Mouse (Mus musculus): Measurements from ENCODE around the gene Pla2g2d.

Gene Pla2g2d

DNA sequence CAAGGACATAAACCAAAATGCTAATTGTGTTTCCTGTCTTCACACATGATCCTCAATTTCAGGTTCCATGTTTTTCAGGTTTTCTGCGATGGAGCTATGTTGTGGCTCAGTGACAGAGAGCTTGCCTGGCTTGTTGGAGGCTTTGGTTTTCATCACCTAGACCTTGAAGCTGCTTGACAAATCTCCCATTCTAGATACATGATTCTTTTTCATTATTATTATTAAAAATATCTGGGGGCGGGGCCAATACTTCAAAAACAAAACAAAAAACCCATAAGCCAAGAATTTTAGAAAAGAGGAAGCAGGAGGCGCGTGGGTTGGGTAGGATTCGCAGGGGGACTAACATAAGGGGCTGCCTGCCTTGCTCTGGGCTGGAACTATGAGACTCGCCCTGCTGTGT lies at the start of gene Pla2g2d:
Pla2g2d (plus strand) TSS at position 301 of the 400 bp plus-strand sequence.
- Histone ChIP-seq H3K9me3 (ENCODE audit: low read length) (no peaks in the 10 kb centered on the region), H3K4me3 (replicated peaks; ENCODE audit: low read length) (no peak within 1 kb of the TSS), H3K27me3 (ENCODE audit: insufficient read depth, low read length) (peaks cover 45% of the 10 kb centered on the region), H3K4me1 (replicated peaks; ENCODE audit: low read depth, low read length) (peaks cover 20% of the 10 kb centered on the region), H3K36me3 (ENCODE audit: insufficient read depth, low read length) (no peaks in the 10 kb centered on the region)
- TF ChIP-seq NANOG (IDR thresholded peaks at IDR 0.05; ENCODE audit: borderline replicate concordance, low read length) (no peak), CTCF (conservative IDR thresholded peaks at IDR 0.05; ENCODE audit: low read length) (no peak), POU5F1 (IDR thresholded peaks at IDR 0.05; ENCODE audit: borderline replicate concordance, low read length) (no peak)

DNA sequence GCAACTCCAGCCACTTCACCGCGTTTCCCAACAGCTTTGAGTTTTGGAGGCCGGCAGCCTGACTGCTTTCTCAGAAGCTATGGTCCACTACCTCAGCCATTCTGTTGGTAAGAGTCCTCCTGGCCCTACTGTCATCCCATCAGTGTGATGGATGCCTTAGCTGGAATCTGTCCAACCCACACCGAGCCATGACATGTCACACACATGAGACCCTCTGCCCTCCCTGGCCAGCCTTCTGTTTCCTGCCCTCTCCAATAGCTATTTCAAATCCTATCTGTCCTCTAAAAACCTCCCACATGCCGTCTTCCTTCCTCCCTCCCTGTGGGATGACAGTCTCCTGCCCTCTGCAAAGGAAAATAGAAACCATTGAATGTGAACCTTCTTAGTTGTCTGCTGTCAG lies 49.8 kb upstream of the Pla2g2d start:
- H3K9me3 ChIP-seq (ENCODE audit: low read length) = no peaks in the 10 kb centered on the region
- TF ChIP-seq POU5F1 (IDR thresholded peaks at IDR 0.05; ENCODE audit: borderline replicate concordance, low read length) = no peak
- TF ChIP-seq NANOG (IDR thresholded peaks at IDR 0.05; ENCODE audit: borderline replicate concordance, low read length) = no peak
- TF ChIP-seq CTCF (conservative IDR thresholded peaks at IDR 0.05; ENCODE audit: low read length) = no peak
- H3K36me3 ChIP-seq (ENCODE audit: insufficient read depth, low read length) = peaks cover 2% of the 10 kb centered on the region; the same call in 1 of the 2 replicates
- peaks cover 62% of the 10 kb centered on the region for H3K4me1 ChIP-seq (replicated peaks; ENCODE audit: low read depth, low read length)
- peak overlapping the region; percentile 75 for H3K4me3 ChIP-seq (replicated peaks; ENCODE audit: low read length)
- no peaks in the 10 kb centered on the region; the same call in 1 of the 2 replicates for H3K27me3 ChIP-seq (ENCODE audit: insufficient read depth, low read length)

DNA sequence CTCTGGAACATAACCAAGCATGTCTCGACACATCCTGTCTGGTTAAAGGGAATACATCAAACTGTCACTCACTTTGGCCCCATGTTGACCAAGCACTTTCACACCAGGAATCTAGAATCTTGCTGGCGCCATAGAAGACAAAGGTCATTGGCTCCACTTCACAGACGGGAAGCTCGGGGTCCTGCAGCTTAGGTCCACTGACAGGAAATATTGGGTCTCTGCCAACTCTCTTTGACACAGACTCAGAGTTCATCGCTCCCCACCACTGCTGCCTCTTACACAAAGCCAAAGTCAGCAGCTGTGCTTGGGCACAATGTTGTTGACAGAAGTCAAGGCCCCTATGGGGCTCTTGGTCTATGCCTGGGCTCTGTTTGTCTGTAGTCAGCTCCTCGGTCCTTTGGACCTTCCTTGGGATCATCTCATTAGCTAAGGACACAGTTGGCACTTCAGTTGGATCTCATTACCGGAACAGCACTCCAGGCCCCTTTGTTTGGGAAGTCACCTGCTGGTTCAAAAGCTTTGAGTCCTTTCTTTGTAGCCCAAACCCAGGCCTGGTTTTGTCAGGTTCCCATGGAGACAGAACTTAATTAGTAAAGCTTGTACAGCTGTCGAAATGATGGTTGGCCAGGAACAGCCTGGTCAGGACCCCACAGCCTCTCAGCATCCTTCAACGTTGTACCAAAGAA lies 46.4 kb upstream of the Pla2g2d start:
- H3K4me3 ChIP-seq (replicated peaks; ENCODE audit: low read length) = no peak overlapping the region
- TF ChIP-seq POU5F1 (IDR thresholded peaks at IDR 0.05; ENCODE audit: borderline replicate concordance, low read length) = no peak
- no peak for TF ChIP-seq NANOG (IDR thresholded peaks at IDR 0.05; ENCODE audit: borderline replicate concordance, low read length)
- no peak for TF ChIP-seq CTCF (conservative IDR thresholded peaks at IDR 0.05; ENCODE audit: low read length)
- H3K27me3 ChIP-seq (ENCODE audit: insufficient read depth, low read length) = no peaks in the 10 kb centered on the region
- H3K9me3 ChIP-seq (ENCODE audit: low read length) = peaks cover 3% of the 10 kb centered on the region; the same call in 1 of the 2 replicates
- peaks cover 44% of the 10 kb centered on the region for H3K4me1 ChIP-seq (replicated peaks; ENCODE audit: low read depth, low read length)
- no peaks in the 10 kb centered on the region for H3K36me3 ChIP-seq (ENCODE audit: insufficient read depth, low read length)

DNA sequence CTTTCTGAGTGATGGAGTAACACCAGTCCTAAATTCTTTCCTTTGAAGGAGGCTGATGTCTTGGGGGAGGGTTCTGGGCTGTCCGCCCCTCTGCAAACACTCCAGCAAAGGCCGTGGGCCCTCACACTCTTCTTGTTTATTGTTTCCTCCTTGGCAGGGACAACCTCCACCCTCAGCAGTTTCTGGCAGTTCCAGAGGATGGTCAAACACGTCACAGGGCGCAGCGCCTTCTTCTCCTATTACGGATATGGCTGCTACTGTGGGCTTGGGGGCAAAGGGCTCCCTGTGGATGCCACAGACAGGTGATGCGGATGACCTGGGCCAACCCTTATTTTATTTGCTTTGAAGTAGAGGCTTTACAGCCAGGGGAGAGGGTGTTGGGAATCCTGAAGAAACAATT lies 41.4 kb upstream of the Pla2g2d start:
- TF ChIP-seq NANOG (IDR thresholded peaks at IDR 0.05; ENCODE audit: borderline replicate concordance, low read length) (no peak), CTCF (conservative IDR thresholded peaks at IDR 0.05; ENCODE audit: low read length) (no peak), POU5F1 (IDR thresholded peaks at IDR 0.05; ENCODE audit: borderline replicate concordance, low read length) (no peak)
- Histone ChIP-seq H3K27me3 (ENCODE audit: insufficient read depth, low read length) (no peaks in the 10 kb centered on the region), H3K4me1 (replicated peaks; ENCODE audit: low read depth, low read length) (peaks cover 24% of the 10 kb centered on the region), H3K4me3 (replicated peaks; ENCODE audit: low read length) (no peak overlapping the region), H3K36me3 (ENCODE audit: insufficient read depth, low read length) (no peaks in the 10 kb centered on the region), H3K9me3 (ENCODE audit: low read length) (peaks cover 3% of the 10 kb centered on the region; the same call in 1 of the 2 replicates)

DNA sequence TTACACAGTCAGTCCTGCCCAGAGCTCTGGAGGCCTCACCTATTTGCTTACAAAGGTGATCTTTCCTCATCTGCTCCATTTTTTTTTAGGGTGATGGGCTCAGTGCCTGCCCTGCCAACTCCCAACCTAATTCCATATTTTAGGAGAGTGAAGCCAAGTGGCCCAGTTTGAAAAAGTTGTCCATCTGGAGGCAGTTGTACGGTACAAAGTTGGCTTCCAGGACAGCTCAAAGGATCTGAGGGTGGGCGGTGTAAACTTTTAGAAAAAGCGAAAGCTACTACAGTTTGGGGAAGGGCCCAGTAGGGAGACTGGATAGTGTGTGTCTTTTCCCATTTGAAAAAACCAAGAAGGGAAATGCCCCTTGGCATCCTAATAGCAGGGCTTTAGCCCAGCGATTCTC lies 40.7 kb upstream of the Pla2g2d start:
- Histone ChIP-seq H3K4me1 (replicated peaks; ENCODE audit: low read depth, low read length) (peaks cover 24% of the 10 kb centered on the region), H3K4me3 (replicated peaks; ENCODE audit: low read length) (no peak overlapping the region), H3K27me3 (ENCODE audit: insufficient read depth, low read length) (no peaks in the 10 kb centered on the region), H3K9me3 (ENCODE audit: low read length) (peaks cover 3% of the 10 kb centered on the region; the same call in 1 of the 2 replicates), H3K36me3 (ENCODE audit: insufficient read depth, low read length) (no peaks in the 10 kb centered on the region)
- TF ChIP-seq NANOG (IDR thresholded peaks at IDR 0.05; ENCODE audit: borderline replicate concordance, low read length) (no peak), CTCF (conservative IDR thresholded peaks at IDR 0.05; ENCODE audit: low read length) (no peak), POU5F1 (IDR thresholded peaks at IDR 0.05; ENCODE audit: borderline replicate concordance, low read length) (no peak)

DNA sequence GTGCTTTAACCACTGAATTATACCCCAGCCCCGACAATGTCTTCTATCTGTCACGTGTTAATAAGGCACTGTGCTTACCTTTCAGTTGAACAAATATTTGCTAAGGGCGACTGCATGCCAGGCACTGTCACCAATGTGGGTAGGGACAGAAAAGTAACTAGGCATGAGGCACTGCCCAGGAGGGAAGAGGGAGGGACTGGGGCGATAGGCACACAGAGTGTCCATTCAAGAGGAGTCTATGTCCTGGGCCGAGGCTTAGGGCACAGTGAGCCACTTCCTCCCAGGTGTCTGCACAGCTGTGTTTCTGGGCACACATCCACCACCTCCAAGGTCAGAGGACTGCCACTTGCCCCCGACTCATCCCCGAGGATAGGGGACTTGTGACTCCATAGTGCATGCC lies 38.5 kb upstream of the Pla2g2d start, which contains the start of gene Ubxn10:
Ubxn10 (minus strand) TSS at position 137 of the 400 bp plus-strand sequence.
- Histone ChIP-seq H3K9me3 (ENCODE audit: low read length) (peaks cover 3% of the 10 kb centered on the region; the same call in 1 of the 2 replicates), H3K36me3 (ENCODE audit: insufficient read depth, low read length) (no peaks in the 10 kb centered on the region), H3K4me3 (replicated peaks; ENCODE audit: low read length) (no peak within 1 kb of the TSS), H3K27me3 (ENCODE audit: insufficient read depth, low read length) (no peaks in the 10 kb centered on the region), H3K4me1 (replicated peaks; ENCODE audit: low read depth, low read length) (peaks cover 37% of the 10 kb centered on the region)
- TF ChIP-seq NANOG (IDR thresholded peaks at IDR 0.05; ENCODE audit: borderline replicate concordance, low read length) = no peak
- no peak for TF ChIP-seq POU5F1 (IDR thresholded peaks at IDR 0.05; ENCODE audit: borderline replicate concordance, low read length)
- no peak for TF ChIP-seq CTCF (conservative IDR thresholded peaks at IDR 0.05; ENCODE audit: low read length)

DNA sequence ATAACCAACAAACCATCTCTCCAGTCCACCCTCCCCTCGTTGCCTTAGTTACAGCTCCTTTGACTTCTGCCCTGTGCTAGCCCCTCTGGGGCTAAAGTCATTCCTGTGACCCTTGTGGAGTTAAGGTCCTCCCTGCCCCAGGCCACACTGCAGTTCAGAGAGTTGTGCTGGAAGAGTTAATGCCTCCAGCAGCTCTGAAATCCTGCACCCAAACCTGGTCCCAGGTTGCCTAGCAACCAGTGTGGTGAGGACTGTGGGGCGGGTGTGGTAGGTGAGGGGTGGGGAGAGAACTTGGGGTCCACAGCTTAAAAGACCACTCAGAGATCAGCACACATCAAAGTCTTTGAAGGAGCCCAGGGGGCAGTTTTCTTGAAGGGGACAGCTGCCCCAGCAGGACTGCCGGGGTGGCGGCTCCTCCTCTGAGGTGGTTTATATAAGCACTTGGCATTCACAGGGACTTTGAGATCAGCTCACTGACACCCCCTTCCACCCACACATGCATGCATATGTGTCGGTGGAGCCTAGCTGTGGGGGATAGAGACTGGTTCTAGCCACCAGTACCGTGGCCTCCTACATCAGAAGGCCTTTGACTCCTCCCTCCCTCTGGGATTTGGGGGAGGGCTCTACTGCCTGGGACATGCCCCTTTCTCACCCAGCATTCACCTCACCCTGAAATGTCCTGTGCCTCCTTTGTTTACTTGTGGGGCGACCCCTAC lies 36.2 kb upstream of the Pla2g2d start:
- Histone ChIP-seq H3K4me3 (replicated peaks; ENCODE audit: low read length) (no peak overlapping the region; the same call in 1 of the 2 replicates), H3K9me3 (ENCODE audit: low read length) (no peaks in the 10 kb centered on the region), H3K4me1 (replicated peaks; ENCODE audit: low read depth, low read length) (peaks cover 42% of the 10 kb centered on the region), H3K36me3 (ENCODE audit: insufficient read depth, low read length) (no peaks in the 10 kb centered on the region), H3K27me3 (ENCODE audit: insufficient read depth, low read length) (0 out of 2 replicates have a peak, but pooled peaks cover 5% of the 10 kb centered on the region)
- TF ChIP-seq NANOG (IDR thresholded peaks at IDR 0.05; ENCODE audit: borderline replicate concordance, low read length) (no peak), CTCF (conservative IDR thresholded peaks at IDR 0.05; ENCODE audit: low read length) (no peak), POU5F1 (IDR thresholded peaks at IDR 0.05; ENCODE audit: borderline replicate concordance, low read length) (no peak)

DNA sequence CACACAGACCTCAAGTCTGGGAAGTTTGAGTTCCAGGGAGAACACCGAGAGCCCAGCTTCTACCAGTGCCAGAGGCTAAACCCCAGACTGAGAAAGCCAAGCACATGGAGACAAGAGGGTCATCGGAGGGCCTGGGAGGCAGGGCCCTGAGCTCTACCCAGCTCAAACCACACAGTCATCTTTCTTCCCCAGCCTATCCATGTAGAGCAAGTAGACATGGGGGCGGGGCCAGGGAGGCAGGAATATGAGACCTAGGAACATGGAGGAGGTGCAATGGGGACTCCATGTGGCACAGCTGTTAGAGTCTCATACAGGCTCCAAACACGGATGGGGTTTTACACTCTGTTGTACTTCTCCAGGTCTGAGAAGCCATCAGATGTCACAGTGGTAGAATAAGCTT lies 29.7 kb upstream of the Pla2g2d start:
- Histone ChIP-seq H3K4me1 (replicated peaks; ENCODE audit: low read depth, low read length) (peaks cover 37% of the 10 kb centered on the region), H3K4me3 (replicated peaks; ENCODE audit: low read length) (no peak overlapping the region), H3K9me3 (ENCODE audit: low read length) (no peaks in the 10 kb centered on the region), H3K27me3 (ENCODE audit: insufficient read depth, low read length) (peaks cover 11% of the 10 kb centered on the region; the same call in 1 of the 2 replicates), H3K36me3 (ENCODE audit: insufficient read depth, low read length) (no peaks in the 10 kb centered on the region)
- TF ChIP-seq CTCF (conservative IDR thresholded peaks at IDR 0.05; ENCODE audit: low read length) (no peak), POU5F1 (IDR thresholded peaks at IDR 0.05; ENCODE audit: borderline replicate concordance, low read length) (no peak), NANOG (IDR thresholded peaks at IDR 0.05; ENCODE audit: borderline replicate concordance, low read length) (no peak)

Measured in E14TG2a.4 (cell line).